Mouse (Mus musculus) limb, embryonic 10.5 days (tissue): ENCODE measurements around the gene Nat8f3. TPM values are rescaled to one million over a fixed set of nuclear protein-coding genes. Genes with fewer than 3 reads are reported as not detected.

Experiments
- microRNA-seq: library from miRNA; unstranded; fragments of <30 nt; microRNA quantifications from one replicate; pipeline ENCODE4, GENCODE M21; 2017
- polyA plus RNA-seq: library from polyadenylated mRNA; unstranded; fragments of >200 nt; fragmentation: Nextera tagmentation; extraction: Ambion mirVana; gene quantifications from 2 replicates; pipeline ENCODE4 v1.2.1, GENCODE M21; 2016

The Nat8f3 gene
- polyA plus RNA-seq, 1 experiment from 2014 or later = 0.11 TPM

Small RNA genes within 50 kb of the gene (microRNA-seq; reads per million reads assigned to microRNA genes)
- gene Gm27317 = not detected
- not detected for gene Mir6375

Other genes with a start within 250 kb of the Nat8f3 start
- gene Alms1, start 178.2 kb downstream of the Nat8f3 start, polyA plus RNA-seq = 8.9 and 11.3 TPM in 2 replicates
- gene Nat8f7, start 52.5 kb downstream of the Nat8f3 start, polyA plus RNA-seq = not detected in 2 replicates
- not detected in 2 replicates for gene Nat8f6, start 55.2 kb upstream of the Nat8f3 start, polyA plus RNA-seq
- gene Nat8f5, start 55.2 kb upstream of the Nat8f3 start, polyA plus RNA-seq = not detected in 2 replicates
- not detected in 2 replicates for gene Nat8, start 66.3 kb upstream of the Nat8f3 start, polyA plus RNA-seq
- gene Nat8f2, start 103.4 kb upstream of the Nat8f3 start, polyA plus RNA-seq = not detected in 2 replicates
- gene Nat8f4, start 139.1 kb upstream of the Nat8f3 start, polyA plus RNA-seq = 1.5 and 1.8 TPM in 2 replicates
- 27.5 and 32.5 TPM in 2 replicates for gene Tprkb, start 146.1 kb upstream of the Nat8f3 start, polyA plus RNA-seq
- gene Nat8f1, start 149.9 kb upstream of the Nat8f3 start, polyA plus RNA-seq = 3.2 and 5.2 TPM in 2 replicates
- gene Dusp11, start 195.9 kb upstream of the Nat8f3 start, polyA plus RNA-seq = 39.0 and 45.0 TPM in 2 replicates